In the genomic region with DNA sequence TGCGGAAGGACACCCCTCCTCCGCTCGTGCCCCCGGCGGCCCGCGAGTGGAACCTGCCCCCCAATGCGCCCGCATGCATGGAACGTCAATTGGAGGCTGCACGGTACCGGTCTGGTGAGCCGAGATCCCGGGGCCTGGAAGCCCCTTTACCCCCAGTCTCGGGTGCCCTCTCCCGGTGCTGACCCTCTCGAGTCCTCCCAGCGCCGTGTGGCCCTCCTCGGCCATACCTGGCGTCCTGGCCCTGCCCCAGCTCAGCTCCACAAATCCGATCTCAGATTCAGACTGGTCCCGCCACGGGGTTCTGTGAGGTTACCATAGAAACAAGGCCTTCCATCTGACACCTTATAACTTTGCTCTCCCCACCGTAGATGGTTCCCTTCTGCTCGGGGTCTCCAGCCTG, we compare ENCODE assay signal across 8 mouse cellular contexts. TPM values are rescaled to one million over a fixed set of nuclear protein-coding genes. Genes with fewer than 3 reads are reported as not detected.
DNase-seq lines count a peak whose midpoint lies in the region; ATAC-seq and TF ChIP-seq lines count a peak whose summit lies in the region.

No protein-coding gene starts in this region.

- H3K27ac ChIP-seq in kidney, embryonic 14.5 days (ENCODE audit: low read depth, low read length): peak overlapping the region; percentile 19; the same call in 1 of the 2 replicates
- peak overlapping the region; percentile 67 for H3K27ac ChIP-seq in forebrain, embryonic 16.5 days (ENCODE audit: low read length)
- H3K27ac ChIP-seq in liver, postnatal 0 days (ENCODE audit: low read depth): peak overlapping the region; percentile 99

- 0 out of 2 replicates have a peak, but pooled peaks have one; percentile 4 for TF ChIP-seq CTCF in liver, postnatal 0 days (IDR thresholded peaks at IDR 0.05; ENCODE audit: low read depth)

- no peaks in the 10 kb centered on the region for H3K9me3 ChIP-seq in kidney, embryonic 14.5 days (ENCODE audit: control insufficient read depth, low read length)
- H3K9me3 ChIP-seq in forebrain, embryonic 16.5 days (ENCODE audit: control insufficient read depth, low read length): no peaks in the 10 kb centered on the region
- no peaks in the 10 kb centered on the region for H3K9me3 ChIP-seq in liver, postnatal 0 days (ENCODE audit: low read length)

- H3K9ac ChIP-seq in kidney, embryonic 14.5 days (ENCODE audit: low read depth, low read length): peak overlapping the region; percentile 94
- peak overlapping the region; percentile 79 for H3K9ac ChIP-seq in forebrain, embryonic 16.5 days (replicated peaks; ENCODE audit: low read depth, low read length)
- peak overlapping the region; percentile 94 for H3K9ac ChIP-seq in liver, postnatal 0 days (replicated peaks)

- peaks cover 56% of the 10 kb centered on the region for H3K36me3 ChIP-seq in kidney, embryonic 14.5 days (ENCODE audit: control insufficient read depth, insufficient read depth, low read length)
- H3K36me3 ChIP-seq in forebrain, embryonic 16.5 days (ENCODE audit: control insufficient read depth, insufficient read depth): peaks cover 29% of the 10 kb centered on the region
- peaks cover 42% of the 10 kb centered on the region for H3K36me3 ChIP-seq in liver, postnatal 0 days (replicated peaks; ENCODE audit: insufficient read depth, low read length)

- TF ChIP-seq EP300 in liver, postnatal 0 days (IDR thresholded peaks at IDR 0.05; ENCODE audit: low read depth): no peak

- peak overlapping the region; percentile 79 for H3K4me2 ChIP-seq in kidney, embryonic 14.5 days (replicated peaks; ENCODE audit: low read depth, low read length)
- H3K4me2 ChIP-seq in forebrain, embryonic 16.5 days (ENCODE audit: low read length): peak overlapping the region; percentile 90
- peak overlapping the region; percentile 99 for H3K4me2 ChIP-seq in liver, postnatal 0 days (ENCODE audit: low read depth, low read length)

- H3K4me3 ChIP-seq in kidney, embryonic 14.5 days (ENCODE audit: low read length): peak overlapping the region; percentile 91
- peak overlapping the region; percentile 89 for H3K4me3 ChIP-seq in forebrain, embryonic 16.5 days (replicated peaks; ENCODE audit: low read length)
- peak overlapping the region; percentile 79 for H3K4me3 ChIP-seq in liver, postnatal 0 days (ENCODE audit: low read depth, low read length)

- peaks cover 18% of the 10 kb centered on the region for H3K4me1 ChIP-seq in kidney, embryonic 14.5 days (ENCODE audit: control insufficient read depth, insufficient read depth, low read length)
- peaks cover 27% of the 10 kb centered on the region for H3K4me1 ChIP-seq in forebrain, embryonic 16.5 days (replicated peaks; ENCODE audit: control insufficient read depth, insufficient read depth, low read length)
- H3K4me1 ChIP-seq in liver, postnatal 0 days (ENCODE audit: insufficient read depth): peaks cover 22% of the 10 kb centered on the region

- DNase-seq in kidney, postnatal 10 days: no peak
- peak; percentile 82 for DNase-seq in R1 (ENCODE audit: low read depth, low spot score)
- no peak for DNase-seq in liver, postnatal 0 days
- DNase-seq in c-Kit-positive CD71-positive TER-119-positive erythroid progenitor cells, embryonic 14.5 days (ENCODE audit: low spot score): no peak
- DNase-seq in cerebellum, adult 9-10 months: no peak
- no peak for DNase-seq in layer of hippocampus, adult 18-20 months (ENCODE audit: low spot score in 2 of 2)

- ATAC-seq in kidney, embryonic 14.5 days (ENCODE audit: low FRiP score, low TSS enrichment): peak; percentile 78
- peak; percentile 63 for ATAC-seq in forebrain, embryonic 16.5 days
- ATAC-seq in liver, postnatal 0 days: peak; percentile 42

- under 1% methylated on average over 26 of the region's 26 CpGs for WGBS in kidney, embryonic 14.5 days
- under 1% methylated on average over 26 of the region's 26 CpGs for WGBS in forebrain, embryonic 16.5 days
- WGBS in liver, postnatal 0 days (ENCODE audit: insufficient replicate concordance): 0% methylated on average over 26 of the region's 26 CpGs

- H3K27me3 ChIP-seq in kidney, embryonic 14.5 days (ENCODE audit: control insufficient read depth, insufficient read depth, low read length): no peaks in the 10 kb centered on the region
- no peaks in the 10 kb centered on the region for H3K27me3 ChIP-seq in forebrain, embryonic 16.5 days (replicated peaks; ENCODE audit: control insufficient read depth, insufficient read depth, low read length)
- H3K27me3 ChIP-seq in liver, postnatal 0 days (ENCODE audit: insufficient read depth, low read length): no peaks in the 10 kb centered on the region

RNA-seq across cellular contexts. Expression of a gene that starts 0.3 kb away (rescaled TPM):
- polyA plus RNA-seq in kidney, embryonic 14.5 days (2014; fragmentation: Nextera tagmentation; extraction: Ambion mirVana): 515 and 618 TPM in 2 replicates
- polyA plus RNA-seq in forebrain, embryonic 16.5 days (2015; fragmentation: Nextera tagmentation; extraction: Ambion mirVana): 482 and 504 TPM in 2 replicates
- polyA plus RNA-seq in liver, postnatal 0 days (2015; fragmentation: Nextera tagmentation; extraction: Ambion mirVana): 436 and 461 TPM in 2 replicates
- total RNA-seq in layer of hippocampus, adult 18-20 months (2021): 100 to 1,000 TPM; 250 to 254 TPM

RNA-seq across cellular contexts. Expression of a gene that starts 0.4 kb away (rescaled TPM):
- 117 and 188 TPM in 2 replicates for polyA plus RNA-seq in kidney, embryonic 14.5 days (2014; fragmentation: Nextera tagmentation; extraction: Ambion mirVana)
- 111 and 118 TPM in 2 replicates for polyA plus RNA-seq in forebrain, embryonic 16.5 days (2015; fragmentation: Nextera tagmentation; extraction: Ambion mirVana)
- polyA plus RNA-seq in liver, postnatal 0 days (2015; fragmentation: Nextera tagmentation; extraction: Ambion mirVana): 28.9 and 32.4 TPM in 2 replicates
- total RNA-seq in layer of hippocampus, adult 18-20 months (2021): 10 to 100 TPM; 44.1 to 51.2 TPM

RNA-seq across cellular contexts. Expression of a gene that starts 13.9 kb away (rescaled TPM):
- 1.9 and 2.2 TPM in 2 replicates for polyA plus RNA-seq in kidney, embryonic 14.5 days (2014; fragmentation: Nextera tagmentation; extraction: Ambion mirVana)
- polyA plus RNA-seq in forebrain, embryonic 16.5 days (2015; fragmentation: Nextera tagmentation; extraction: Ambion mirVana): 3.8 and 3.9 TPM in 2 replicates
- 0.28 and 0.40 TPM in 2 replicates for polyA plus RNA-seq in liver, postnatal 0 days (2015; fragmentation: Nextera tagmentation; extraction: Ambion mirVana)
- 1 to 10 TPM; 2.0 to 2.7 TPM for total RNA-seq in layer of hippocampus, adult 18-20 months (2021)

RNA-seq across cellular contexts. Expression of a gene that starts 27.1 kb away (rescaled TPM):
- 0.64 and 0.70 TPM in 2 replicates for polyA plus RNA-seq in kidney, embryonic 14.5 days (2014; fragmentation: Nextera tagmentation; extraction: Ambion mirVana)
- 0.34 TPM in 1 of 2 replicates, not detected in the other for polyA plus RNA-seq in forebrain, embryonic 16.5 days (2015; fragmentation: Nextera tagmentation; extraction: Ambion mirVana)
- 3.9 and 5.4 TPM in 2 replicates for polyA plus RNA-seq in liver, postnatal 0 days (2015; fragmentation: Nextera tagmentation; extraction: Ambion mirVana)
- 1 to 10 TPM in 1 of 2 experiments, under 1 TPM in 1; 0.28 to 1.0 TPM for total RNA-seq in layer of hippocampus, adult 18-20 months (2021)

RNA-seq across cellular contexts. Expression of a gene that starts 54.9 kb away (rescaled TPM):
- polyA plus RNA-seq in kidney, embryonic 14.5 days (2014; fragmentation: Nextera tagmentation; extraction: Ambion mirVana): not detected in 2 replicates
- 3.4 and 3.6 TPM in 2 replicates for polyA plus RNA-seq in forebrain, embryonic 16.5 days (2015; fragmentation: Nextera tagmentation; extraction: Ambion mirVana)
- not detected in 2 replicates for polyA plus RNA-seq in liver, postnatal 0 days (2015; fragmentation: Nextera tagmentation; extraction: Ambion mirVana)
- under 1 TPM in 1 of 2 experiments, not detected in 1; 0.84 TPM for total RNA-seq in layer of hippocampus, adult 18-20 months (2021)

Comparison
In these comparisons a context has a peak if more than half of its experiments do, and no peak if none do; other contexts are left out.
1. H3K27ac ChIP-seq: peak in every context shown above with its lines; median percentile 99 in liver, postnatal 0 days; 67 in forebrain, embryonic 16.5 days; 19 in kidney, embryonic 14.5 days.